Mouse (Mus musculus) thymus, postnatal 10 days (tissue): ENCODE measurements around the gene Ddx52.

Source experiments
- DNase-seq, 2 experiments: peaks; one replicate each; pipeline ENCODE4 v3.0.0; 2021; ENCODE audit warnings: low spot score in 2 of 2

The Ddx52 gene

GRCm38 (mm10) chr11:83968205-83968575 lies 26.3 kb downstream of the Ddx52 start:
- no peak for DNase-seq

- DNase-seq = no peak
These were observed 27.2 kb downstream of the Ddx52 start for GRCm38 (mm10) chr11:83969040-83969439.

- no peak for DNase-seq
These were observed 32.9 kb downstream of the Ddx52 start for GRCm38 (mm10) chr11:83974561-83975346.

- no peak for DNase-seq
These were observed 33.6 kb downstream of the Ddx52 start for GRCm38 (mm10) chr11:83975488-83975887.

GRCm38 (mm10) chr11:83976236-83976977 lies 34.5 kb downstream of the Ddx52 start:
- DNase-seq = no peak

- no peak for DNase-seq
These were observed 35.9 kb downstream of the Ddx52 start for GRCm38 (mm10) chr11:83977810-83978209.

GRCm38 (mm10) chr11:83979992-83980391 lies 38.1 kb downstream of the Ddx52 start:
- no peak for DNase-seq

- DNase-seq = no peak
These were observed 39.5 kb downstream of the Ddx52 start for GRCm38 (mm10) chr11:83981338-83981737.

- DNase-seq = no peak
These were observed 49.8 kb downstream of the Ddx52 start for GRCm38 (mm10) chr11:83991701-83992100.

- DNase-seq = no peak
These were observed 51.6 kb downstream of the Ddx52 start for GRCm38 (mm10) chr11:83993428-83993827.

GRCm38 (mm10) chr11:83994481-83994880 lies 52.6 kb downstream of the Ddx52 start:
- DNase-seq = no peak

GRCm38 (mm10) chr11:83995535-83995950 lies 53.7 kb downstream of the Ddx52 start:
- no peak for DNase-seq

GRCm38 (mm10) chr11:83997171-83997868 lies 55.5 kb downstream of the Ddx52 start:
- no peak for DNase-seq

- DNase-seq = no peak
These were observed 57.1 kb downstream of the Ddx52 start for GRCm38 (mm10) chr11:83998993-83999392.

- DNase-seq = no peak
These were observed 57.6 kb downstream of the Ddx52 start for GRCm38 (mm10) chr11:83999411-83999915.

- DNase-seq = no peak
These were observed 59.4 kb downstream of the Ddx52 start for GRCm38 (mm10) chr11:84001257-84001656.

GRCm38 (mm10) chr11:84003986-84004385 lies 62.1 kb downstream of the Ddx52 start:
- no peak for DNase-seq

- no peak for DNase-seq
These were observed 67.1 kb downstream of the Ddx52 start for GRCm38 (mm10) chr11:84009001-84009400.

- DNase-seq = no peak
These were observed 68.5 kb downstream of the Ddx52 start for GRCm38 (mm10) chr11:84010411-84010810.

- no peak for DNase-seq
These were observed 69.2 kb downstream of the Ddx52 start for GRCm38 (mm10) chr11:84011050-84011449.

GRCm38 (mm10) chr11:84011576-84011975 lies 69.7 kb downstream of the Ddx52 start:
- no peak for DNase-seq
